Mouse (Mus musculus): ENCODE data around the gene Foxq1. TPM values are rescaled to one million over a fixed set of nuclear protein-coding genes. Genes with fewer than 3 reads are reported as not detected.

Foxq1 gene
- polyA plus RNA-seq, 1 experiment: 2.4 TPM

GRCm38 (mm10) chr13:31543021-31543420, 12.9 kb upstream of the Foxq1 start:
- Histone ChIP-seq H3K36me3 (ENCODE audit: control insufficient read depth, insufficient read depth) (no peaks in the 10 kb centered on the region), H3K4me3 (no peak overlapping the region), H3K27me3 (ENCODE audit: control insufficient read depth, insufficient read depth, insufficient read length) (no peaks in the 10 kb centered on the region), H3K79me2 (ENCODE audit: control insufficient read depth, insufficient read depth) (no peaks in the 10 kb centered on the region), H3ac (ENCODE audit: control insufficient read depth, insufficient read length) (no peak overlapping the region), H3K4me2 (ENCODE audit: low read depth) (no peak overlapping the region)
- TF ChIP-seq USF1 (IDR thresholded peaks at IDR 0.05; ENCODE audit: low read depth): no peak
- TF ChIP-seq POLR2A (IDR thresholded peaks at IDR 0.05; ENCODE audit: insufficient read length, low read depth): no peak
- TF ChIP-seq MYOG (IDR thresholded peaks at IDR 0.05; ENCODE audit: control insufficient read depth in 1 of 3, insufficient read depth in 1 of 3, insufficient read length in 2 of 3, low read depth in 2 of 3): no peak
- no peak for TF ChIP-seq MYOD1 (IDR thresholded peaks at IDR 0.05; ENCODE audit: control insufficient read depth in 1 of 3, insufficient read length in 2 of 3, low read depth in 2 of 3)
- TF ChIP-seq REST (IDR thresholded peaks at IDR 0.05; ENCODE audit: insufficient read depth, insufficient read length): no peak
- no peak for TF ChIP-seq MAX (IDR thresholded peaks at IDR 0.05; ENCODE audit: low read depth)
- no peak for TF ChIP-seq CEBPB (IDR thresholded peaks at IDR 0.05; ENCODE audit: insufficient read depth, poor library complexity, severe bottlenecking)
- no peak for TF ChIP-seq TCF12 (IDR thresholded peaks at IDR 0.05; ENCODE audit: insufficient read depth, poor library complexity, severe bottlenecking)
- TF ChIP-seq TCF3 (IDR thresholded peaks at IDR 0.05; ENCODE audit: insufficient read length, low read depth): no peak
- no peak for TF ChIP-seq E2F4 (IDR thresholded peaks at IDR 0.05; ENCODE audit: insufficient read depth)
- no peak for TF ChIP-seq SRF (IDR thresholded peaks at IDR 0.05; ENCODE audit: control insufficient read depth, insufficient read length, low read depth)
- TF ChIP-seq POLR2AphosphoS2 (IDR thresholded peaks at IDR 0.05; ENCODE audit: insufficient read length, low read depth): no peak

GRCm38 (mm10) chr13:31546784-31547183, 9.2 kb upstream of the Foxq1 start:
- Histone ChIP-seq H3K36me3 (ENCODE audit: control insufficient read depth, insufficient read depth) (no peaks in the 10 kb centered on the region), H3K4me2 (ENCODE audit: low read depth) (no peak overlapping the region), H3K4me3 (no peak overlapping the region), H3K27me3 (ENCODE audit: control insufficient read depth, insufficient read depth, insufficient read length) (no peaks in the 10 kb centered on the region), H3ac (ENCODE audit: control insufficient read depth, insufficient read length) (no peak overlapping the region), H3K79me2 (ENCODE audit: control insufficient read depth, insufficient read depth) (no peaks in the 10 kb centered on the region)
- no peak for TF ChIP-seq REST (IDR thresholded peaks at IDR 0.05; ENCODE audit: insufficient read depth, insufficient read length)
- TF ChIP-seq SRF (IDR thresholded peaks at IDR 0.05; ENCODE audit: control insufficient read depth, insufficient read length, low read depth): no peak
- TF ChIP-seq E2F4 (IDR thresholded peaks at IDR 0.05; ENCODE audit: insufficient read depth): no peak
- no peak for TF ChIP-seq MYOD1 (IDR thresholded peaks at IDR 0.05; ENCODE audit: control insufficient read depth in 1 of 3, insufficient read length in 2 of 3, low read depth in 2 of 3)
- TF ChIP-seq TCF12 (IDR thresholded peaks at IDR 0.05; ENCODE audit: insufficient read depth, poor library complexity, severe bottlenecking): no peak
- TF ChIP-seq USF1 (IDR thresholded peaks at IDR 0.05; ENCODE audit: low read depth): no peak
- no peak for TF ChIP-seq TCF3 (IDR thresholded peaks at IDR 0.05; ENCODE audit: insufficient read length, low read depth)
- TF ChIP-seq CEBPB (IDR thresholded peaks at IDR 0.05; ENCODE audit: insufficient read depth, poor library complexity, severe bottlenecking): no peak
- no peak for TF ChIP-seq POLR2A (IDR thresholded peaks at IDR 0.05; ENCODE audit: insufficient read length, low read depth)
- TF ChIP-seq POLR2AphosphoS2 (IDR thresholded peaks at IDR 0.05; ENCODE audit: insufficient read length, low read depth): no peak
- no peak for TF ChIP-seq MAX (IDR thresholded peaks at IDR 0.05; ENCODE audit: low read depth)

GRCm38 (mm10) chr13:31547204-31547603, 8.7 kb upstream of the Foxq1 start:
- no peak for TF ChIP-seq CEBPB (IDR thresholded peaks at IDR 0.05; ENCODE audit: insufficient read depth, poor library complexity, severe bottlenecking)
- no peak for TF ChIP-seq POLR2AphosphoS2 (IDR thresholded peaks at IDR 0.05; ENCODE audit: insufficient read length, low read depth)
- TF ChIP-seq REST (IDR thresholded peaks at IDR 0.05; ENCODE audit: insufficient read depth, insufficient read length): no peak
- no peak for TF ChIP-seq TCF3 (IDR thresholded peaks at IDR 0.05; ENCODE audit: insufficient read length, low read depth)
- no peak for TF ChIP-seq POLR2A (IDR thresholded peaks at IDR 0.05; ENCODE audit: insufficient read length, low read depth)
- TF ChIP-seq E2F4 (IDR thresholded peaks at IDR 0.05; ENCODE audit: insufficient read depth): no peak
- TF ChIP-seq MYOG (IDR thresholded peaks at IDR 0.05; ENCODE audit: control insufficient read depth in 1 of 3, insufficient read depth in 1 of 3, insufficient read length in 2 of 3, low read depth in 2 of 3): no peak
- no peak for TF ChIP-seq MYOD1 (IDR thresholded peaks at IDR 0.05; ENCODE audit: control insufficient read depth in 1 of 3, insufficient read length in 2 of 3, low read depth in 2 of 3)
- H3K27me3 ChIP-seq (ENCODE audit: control insufficient read depth, insufficient read depth, insufficient read length): no peaks in the 10 kb centered on the region

GRCm38 (mm10) chr13:31547610-31548009, 8.3 kb upstream of the Foxq1 start:
- no peak overlapping the region for H3K4me2 ChIP-seq (ENCODE audit: low read depth)
- H3K4me3 ChIP-seq: no peak overlapping the region

More at GRCm38 (mm10) chr13:31547204-31547603, 8.7 kb upstream of the Foxq1 start:
- H3K79me2 ChIP-seq (ENCODE audit: control insufficient read depth, insufficient read depth): no peaks in the 10 kb centered on the region
- no peak overlapping the region for H3K4me2 ChIP-seq (ENCODE audit: low read depth)
- no peaks in the 10 kb centered on the region for H3K36me3 ChIP-seq (ENCODE audit: control insufficient read depth, insufficient read depth)
- no peak overlapping the region for H3ac ChIP-seq (ENCODE audit: control insufficient read depth, insufficient read length)
- H3K4me3 ChIP-seq: no peak overlapping the region

More at GRCm38 (mm10) chr13:31547610-31548009, 8.3 kb upstream of the Foxq1 start:
- no peak for TF ChIP-seq POLR2AphosphoS2 (IDR thresholded peaks at IDR 0.05; ENCODE audit: insufficient read length, low read depth)
- TF ChIP-seq MAX (IDR thresholded peaks at IDR 0.05; ENCODE audit: low read depth): no peak
- TF ChIP-seq MYOD1 (IDR thresholded peaks at IDR 0.05; ENCODE audit: control insufficient read depth in 1 of 3, insufficient read length in 2 of 3, low read depth in 2 of 3): no peak
- TF ChIP-seq MYOG (IDR thresholded peaks at IDR 0.05; ENCODE audit: control insufficient read depth in 1 of 3, insufficient read depth in 1 of 3, insufficient read length in 2 of 3, low read depth in 2 of 3): no peak
- TF ChIP-seq CEBPB (IDR thresholded peaks at IDR 0.05; ENCODE audit: insufficient read depth, poor library complexity, severe bottlenecking): no peak
- no peak for TF ChIP-seq POLR2A (IDR thresholded peaks at IDR 0.05; ENCODE audit: insufficient read length, low read depth)
- TF ChIP-seq SRF (IDR thresholded peaks at IDR 0.05; ENCODE audit: control insufficient read depth, insufficient read length, low read depth): no peak
- TF ChIP-seq TCF3 (IDR thresholded peaks at IDR 0.05; ENCODE audit: insufficient read length, low read depth): no peak
- TF ChIP-seq REST (IDR thresholded peaks at IDR 0.05; ENCODE audit: insufficient read depth, insufficient read length): no peak
- no peak for TF ChIP-seq E2F4 (IDR thresholded peaks at IDR 0.05; ENCODE audit: insufficient read depth)
- TF ChIP-seq USF1 (IDR thresholded peaks at IDR 0.05; ENCODE audit: low read depth): no peak
- no peak for TF ChIP-seq TCF12 (IDR thresholded peaks at IDR 0.05; ENCODE audit: insufficient read depth, poor library complexity, severe bottlenecking)
- Histone ChIP-seq H3ac (ENCODE audit: control insufficient read depth, insufficient read length) (no peak overlapping the region), H3K36me3 (ENCODE audit: control insufficient read depth, insufficient read depth) (no peaks in the 10 kb centered on the region), H3K27me3 (ENCODE audit: control insufficient read depth, insufficient read depth, insufficient read length) (no peaks in the 10 kb centered on the region), H3K79me2 (ENCODE audit: control insufficient read depth, insufficient read depth) (no peaks in the 10 kb centered on the region)
